Mouse (Mus musculus) urinary bladder, adult 2 months (tissue): ENCODE data around the gene Uba52. TPM values are rescaled to one million over a fixed set of nuclear protein-coding genes. Genes with fewer than 3 reads are reported as not detected.

Source experiments
- DNase-seq: peaks from one replicate; pipeline ENCODE4 v3.0.0; 2022; ENCODE audit warnings: low spot score
- polyA plus RNA-seq: library from polyadenylated mRNA; depleted of rRNA; stranded (reverse); fragments of >200 nt; gene quantifications from 2 replicates; pipeline ENCODE4 v1.2.3, GENCODE M21; 2012

The Uba52 gene
- polyA plus RNA-seq, 1 experiment, result 881 TPM

DNA sequence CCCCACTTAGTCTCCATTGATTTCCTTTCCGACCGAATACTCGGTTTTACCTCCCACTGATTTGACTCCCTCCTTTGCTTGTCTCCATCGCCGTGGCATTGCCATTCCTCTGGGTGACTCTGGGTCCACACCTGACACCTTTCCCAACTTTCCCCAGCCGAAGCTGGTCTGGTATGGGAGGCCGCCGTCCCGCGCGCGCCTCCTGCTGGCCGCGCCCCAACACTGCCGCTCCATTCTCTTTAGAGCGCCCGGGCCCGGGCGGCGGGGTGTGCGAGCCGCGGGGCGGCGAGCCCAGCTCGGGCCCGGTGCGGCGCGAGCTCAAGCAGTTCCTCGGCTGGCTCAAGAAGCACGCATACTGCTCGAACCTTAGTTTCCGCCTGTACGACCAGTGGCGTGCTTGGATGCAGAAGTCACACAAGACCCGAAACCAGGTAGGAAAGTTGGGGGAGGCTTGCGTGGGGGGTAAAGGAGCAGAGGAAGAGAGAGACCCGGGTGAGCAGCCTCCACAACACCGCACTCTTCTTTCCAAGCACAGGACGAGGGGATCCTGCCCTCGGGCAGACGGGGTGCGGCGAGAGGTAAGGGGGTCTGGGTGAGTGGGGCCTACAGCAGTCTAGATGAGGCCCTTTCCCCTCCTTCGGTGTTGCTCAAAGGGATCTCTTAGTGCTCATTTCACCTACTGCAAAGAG lies 7.4 kb downstream of the Uba52 start:
- DNase-seq, result no peak

DNA sequence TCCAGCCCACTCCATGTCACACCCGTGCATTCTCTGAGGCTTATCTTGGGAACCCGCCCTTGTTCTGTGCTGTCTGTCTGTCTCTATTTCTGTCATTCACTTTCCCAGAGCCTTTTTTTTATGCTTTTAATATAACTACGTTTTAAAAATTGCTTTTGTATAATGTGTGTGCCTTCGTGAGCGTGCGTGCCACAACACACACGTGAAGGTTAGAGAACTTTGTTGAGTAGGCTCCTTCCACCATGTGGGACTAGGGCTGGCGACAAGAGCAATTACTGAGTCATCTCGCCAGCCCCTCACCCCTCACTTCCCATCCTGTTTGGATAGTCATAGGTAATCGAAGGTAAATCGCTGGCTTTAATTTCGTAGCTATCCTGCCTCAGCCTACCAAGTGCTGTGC lies 8.1 kb downstream of the Uba52 start:
- no peak for DNase-seq

DNA sequence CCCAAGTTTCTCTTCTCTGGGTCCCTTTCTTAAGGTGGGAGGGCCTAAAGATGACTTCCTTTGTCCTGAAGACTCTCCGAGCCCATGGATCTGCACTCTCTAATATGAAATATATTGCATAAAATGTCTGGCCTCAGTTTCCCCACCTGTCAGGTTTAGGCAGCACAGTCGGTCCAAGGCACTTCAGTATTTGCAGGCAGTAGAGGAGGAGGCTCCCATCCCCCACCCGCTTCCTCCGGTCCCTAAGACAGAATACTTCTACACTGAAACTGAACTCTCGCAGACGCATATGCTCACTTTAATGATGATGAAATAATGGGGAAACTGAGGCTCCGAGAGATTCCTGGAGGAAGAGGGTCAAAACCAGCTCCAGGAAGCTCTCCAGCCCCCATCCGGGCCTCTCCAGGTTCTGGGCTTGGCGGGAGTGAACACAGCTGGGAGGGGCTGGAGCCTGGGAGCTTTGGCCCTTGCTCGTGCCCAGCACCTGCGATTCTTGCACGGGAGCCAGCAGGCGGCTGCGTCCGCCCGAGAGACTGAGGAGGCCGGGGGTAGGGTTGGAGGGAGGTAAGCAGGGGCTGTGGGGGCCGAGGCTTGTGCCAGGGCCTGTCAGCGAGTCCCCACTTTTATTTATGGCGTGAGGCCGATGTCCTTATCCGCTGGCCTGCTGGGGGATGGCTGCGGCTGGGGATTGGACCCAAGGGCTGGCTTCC lies 8.6 kb downstream of the Uba52 start:
- DNase-seq, result no peak

DNA sequence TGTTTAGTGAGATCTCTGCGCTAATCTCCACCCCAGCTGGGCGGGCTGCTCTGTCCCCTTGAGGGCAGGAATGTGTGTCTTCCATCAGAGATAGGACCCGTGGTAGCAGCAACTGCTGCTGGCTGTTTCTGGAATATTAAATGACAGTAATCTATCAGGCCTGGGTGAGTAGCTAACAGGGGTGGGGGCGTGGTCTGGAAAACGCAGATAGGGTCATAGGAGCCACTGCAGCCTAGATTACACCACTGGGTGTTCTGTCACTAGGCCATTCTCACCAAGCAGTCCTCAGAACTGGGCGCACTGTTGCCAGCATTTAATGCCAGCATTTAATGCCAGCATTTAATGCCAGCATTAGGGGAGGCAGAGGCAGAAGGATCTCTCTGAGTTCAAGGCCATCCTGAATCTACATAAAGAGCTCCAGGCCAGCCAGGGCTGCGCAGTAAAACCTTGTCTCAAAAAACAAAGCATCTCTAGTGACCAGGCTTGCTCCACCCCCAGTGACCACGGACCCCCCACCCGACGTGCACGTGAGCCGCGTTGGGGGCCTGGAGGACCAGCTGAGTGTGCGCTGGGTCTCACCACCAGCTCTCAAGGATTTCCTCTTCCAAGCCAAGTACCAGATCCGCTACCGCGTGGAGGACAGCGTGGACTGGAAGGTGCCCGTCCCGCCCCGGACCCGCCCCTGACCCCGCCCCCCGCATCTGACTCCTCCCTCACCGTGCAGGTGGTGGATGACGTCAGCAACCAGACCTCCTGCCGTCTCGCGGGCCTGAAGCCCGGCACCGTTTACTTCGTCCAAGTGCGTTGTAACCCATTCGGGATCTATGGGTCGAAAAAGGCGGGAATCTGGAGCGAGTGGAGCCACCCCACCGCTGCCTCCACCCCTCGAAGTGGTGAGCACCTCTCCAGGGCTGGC lies 10.0 kb downstream of the Uba52 start:
- no peak for DNase-seq

DNA sequence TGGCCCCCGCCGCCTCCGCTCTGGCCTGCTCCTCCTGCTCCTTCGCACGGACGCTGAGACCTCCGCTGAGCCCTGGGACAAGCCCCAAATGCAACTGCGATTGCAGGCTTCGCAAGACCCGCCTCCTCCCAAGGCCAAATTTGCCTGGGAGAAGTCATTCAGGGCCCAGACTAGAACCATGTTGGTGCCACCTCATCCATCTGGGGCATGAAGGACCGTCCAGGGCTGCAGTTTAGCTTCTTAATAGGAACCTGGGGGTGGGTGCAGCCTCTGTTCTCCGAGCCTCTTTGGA lies 14.9 kb downstream of the Uba52 start:
- DNase-seq, result no peak

DNA sequence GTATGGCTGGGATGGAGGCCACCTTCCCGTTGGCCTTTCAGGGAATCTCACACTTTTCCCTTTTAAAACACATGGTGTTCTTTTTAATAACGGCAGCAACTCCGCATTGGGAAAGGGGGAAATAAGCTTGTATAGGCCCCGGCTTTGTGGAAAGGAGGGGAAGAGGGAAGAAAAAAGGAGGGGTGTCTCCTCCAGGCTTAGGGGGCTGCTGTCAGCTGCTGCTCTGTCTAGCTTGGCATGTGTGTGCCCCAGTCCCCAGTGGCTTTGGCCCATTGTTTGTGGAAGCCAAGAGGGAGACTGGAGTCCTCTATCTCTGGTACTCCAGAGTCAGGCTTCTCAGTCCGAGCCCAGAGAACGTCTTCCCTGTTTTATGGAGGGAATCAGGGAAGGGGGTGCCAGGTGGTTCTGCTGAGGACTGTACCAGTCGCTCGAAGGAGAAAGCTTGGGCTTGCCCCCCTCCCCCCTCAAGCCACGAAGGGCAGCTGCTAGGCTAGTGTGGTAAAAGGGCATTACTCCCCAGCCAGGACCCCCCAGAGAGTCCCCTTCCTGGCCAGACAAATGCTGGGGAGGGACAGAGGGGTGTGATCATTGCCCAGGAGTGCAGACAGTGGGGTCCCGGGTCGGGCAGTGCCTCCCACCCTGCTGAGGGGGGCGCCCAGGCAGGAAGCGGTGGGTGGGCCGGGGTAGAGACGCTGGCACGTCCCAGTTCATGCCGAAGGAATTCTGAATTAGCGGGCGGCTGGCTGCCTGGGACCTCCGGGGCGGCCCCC lies 15.4 kb downstream of the Uba52 start:
- no peak for DNase-seq

DNA sequence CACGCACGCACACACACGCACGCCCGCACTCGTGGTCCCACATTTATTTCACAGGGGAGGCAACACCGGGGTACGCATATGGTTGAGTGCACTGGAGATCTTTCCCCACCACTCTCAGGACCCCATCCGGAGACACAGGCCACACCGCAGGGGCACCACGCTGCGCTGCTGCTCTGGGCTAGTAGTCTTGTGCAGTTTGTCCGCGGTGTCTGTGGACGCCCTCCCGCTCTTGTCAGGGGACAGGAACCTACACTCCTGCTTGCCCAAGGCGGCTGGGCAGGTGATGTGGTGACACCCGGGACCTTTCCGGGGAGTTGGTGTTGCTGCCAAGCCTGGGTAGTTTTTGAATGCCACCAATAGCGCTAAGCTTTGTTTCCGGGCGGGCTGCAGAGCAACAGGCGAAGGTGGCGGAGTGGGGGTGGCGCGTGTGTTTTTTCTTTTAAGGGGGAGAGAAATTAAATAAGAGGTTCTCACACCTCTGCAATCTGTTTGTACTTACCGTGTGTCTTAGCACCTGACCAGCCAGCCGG lies 16.1 kb downstream of the Uba52 start:
- no peak for DNase-seq

DNA sequence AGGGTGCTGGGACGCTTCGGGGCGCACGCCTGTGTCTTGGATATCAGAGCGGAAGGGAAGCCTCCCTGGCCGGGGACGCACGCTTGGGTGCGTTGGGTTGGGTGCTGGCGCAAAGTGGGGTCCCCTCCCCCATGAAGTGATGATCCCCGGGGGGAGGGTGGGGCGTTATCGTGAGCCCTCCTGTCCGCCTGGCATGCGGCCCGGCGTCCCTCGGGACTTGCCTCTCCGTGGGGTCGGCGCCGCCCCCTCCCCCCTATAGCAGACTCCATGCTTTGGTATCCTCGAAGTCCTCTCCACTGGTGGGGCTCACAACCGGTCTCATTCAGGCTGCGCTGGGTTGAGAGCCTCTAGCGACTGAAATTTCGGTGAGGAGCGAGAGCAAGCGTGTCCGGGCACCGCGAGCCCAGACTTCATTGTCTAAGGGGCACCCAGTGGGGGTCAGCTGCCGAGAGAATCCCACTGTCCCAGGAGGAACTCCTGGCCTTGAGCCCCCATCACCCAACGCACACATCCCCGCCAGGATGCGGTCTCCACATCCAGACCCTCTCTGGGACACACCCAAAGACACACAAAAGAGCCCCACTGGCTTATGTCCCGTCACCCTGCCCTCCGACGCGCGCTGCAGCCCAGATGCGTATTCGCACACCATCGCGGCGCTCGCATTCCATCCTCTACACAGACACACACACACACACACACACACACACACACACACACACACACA lies 16.7 kb downstream of the Uba52 start:
- no peak for DNase-seq

DNA sequence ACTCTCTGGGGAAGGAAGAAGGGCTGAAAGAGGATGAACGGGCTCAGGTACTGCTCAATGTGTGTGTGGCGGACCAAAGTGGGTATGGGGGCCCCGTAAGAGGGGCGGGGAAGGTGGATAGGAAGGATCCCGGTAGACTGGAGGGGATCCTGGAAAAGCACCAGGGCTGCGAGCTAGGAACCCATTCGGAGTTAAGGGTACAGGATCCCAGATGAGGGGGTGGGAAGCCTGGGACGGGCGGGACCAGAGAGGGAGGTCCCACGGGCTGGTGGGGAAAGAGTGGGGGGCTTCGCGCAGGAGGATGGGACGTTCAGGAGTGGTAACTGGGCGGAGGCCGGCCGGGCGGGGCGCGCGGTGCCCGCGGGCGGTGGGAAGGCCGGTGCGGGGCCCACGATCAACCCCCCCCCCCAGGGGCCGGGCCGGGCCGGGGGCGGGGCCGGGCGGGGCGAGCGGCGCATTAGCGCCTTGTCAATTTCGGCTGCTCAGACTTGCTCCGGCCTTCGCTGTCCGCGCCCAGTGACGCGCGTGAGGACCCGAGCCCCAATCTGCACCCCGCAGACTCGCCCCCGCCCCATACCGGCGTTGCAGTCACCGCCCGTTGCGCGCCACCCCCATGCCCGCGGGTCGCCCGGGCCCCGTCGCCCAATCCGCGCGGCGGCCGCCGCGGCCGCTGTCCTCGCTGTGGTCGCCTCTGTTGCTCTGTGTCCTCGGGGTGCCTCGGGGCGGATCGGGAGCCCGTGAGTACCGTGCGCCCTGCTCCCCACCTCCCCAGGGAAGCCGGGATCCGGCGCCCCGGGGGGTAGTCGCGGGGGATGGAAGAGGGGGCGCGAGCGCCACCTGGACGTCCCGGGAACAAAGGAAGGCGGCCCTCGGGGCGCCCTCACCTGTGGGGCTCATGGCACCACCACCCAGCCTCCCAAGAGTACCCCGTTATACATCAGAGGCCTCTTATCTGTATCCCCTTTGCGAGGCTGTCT lies 17.6 kb downstream of the Uba52 start, which contains the start of gene Crlf1:
Gene Crlf1 (plus strand): TSS at position 495 of the 977 bp plus-strand sequence.
- no peak for DNase-seq

DNA sequence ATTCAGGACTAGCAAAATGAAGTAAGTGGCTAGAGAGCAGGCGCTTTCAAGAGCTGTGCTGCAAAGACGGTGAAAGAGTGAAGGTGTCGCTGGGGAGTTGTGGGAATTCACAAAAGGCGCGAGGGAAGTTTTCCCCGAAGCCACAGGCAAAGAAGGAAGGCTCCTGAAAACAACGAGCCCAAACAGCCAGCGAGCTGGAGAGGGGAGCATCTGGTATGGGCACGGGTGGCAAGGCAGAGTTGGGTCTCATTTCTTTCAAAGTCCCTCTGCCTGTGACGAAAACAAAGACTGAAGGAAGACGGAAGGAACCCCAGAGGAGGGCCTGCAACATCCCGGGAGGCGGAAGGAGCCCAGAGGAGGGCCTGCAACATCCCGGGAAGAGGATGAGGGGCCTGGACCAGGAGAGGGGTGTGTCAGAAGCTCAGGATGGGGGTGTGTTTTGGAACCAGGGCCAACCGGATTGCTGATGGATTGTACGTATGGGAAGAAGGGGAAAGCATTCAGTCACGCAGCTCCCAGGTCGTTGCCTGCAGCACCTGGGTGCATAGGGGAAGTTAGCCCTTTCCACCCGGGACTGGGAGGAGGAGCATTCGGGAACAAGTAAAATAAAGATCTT lies 19.6 kb downstream of the Uba52 start:
- no peak for DNase-seq

DNA sequence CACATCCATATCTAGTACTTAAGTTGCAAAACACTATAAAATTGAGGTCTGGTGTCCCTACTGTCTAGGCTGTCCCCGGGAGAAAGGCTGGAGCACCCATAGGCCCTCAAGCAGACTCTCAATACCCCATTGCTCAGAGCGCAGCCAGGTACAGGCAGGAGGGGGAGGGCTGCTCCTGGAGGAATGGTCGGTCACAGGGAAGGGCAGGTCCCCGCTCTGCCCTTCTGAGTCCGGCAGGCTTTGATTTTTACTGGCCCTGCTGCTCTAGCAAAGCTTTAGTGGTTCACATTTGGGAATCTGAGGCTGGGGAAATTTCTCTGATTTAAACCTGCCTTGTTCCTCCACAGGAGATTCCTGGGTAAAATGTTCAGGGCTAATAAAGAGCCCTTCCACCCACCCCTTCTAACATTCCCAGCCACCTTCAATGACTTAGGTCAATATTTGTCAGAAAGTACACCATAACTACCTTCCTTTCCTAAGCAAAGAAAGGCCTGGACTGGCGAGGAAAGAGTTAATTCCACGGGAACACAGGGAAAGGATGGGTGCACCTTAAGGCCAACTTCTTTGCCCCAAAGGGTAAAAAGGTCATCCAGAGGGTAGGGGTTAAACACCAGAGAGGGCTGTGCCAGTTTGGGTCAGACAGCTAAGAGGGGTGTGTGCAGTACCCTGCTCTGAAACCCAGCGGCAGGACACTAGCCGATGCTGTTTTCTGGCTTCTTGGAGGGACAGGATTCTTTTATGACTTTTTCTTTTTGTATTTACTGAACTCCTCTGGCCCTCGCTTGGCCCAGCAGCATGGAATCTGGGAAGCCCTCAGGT lies 20.3 kb downstream of the Uba52 start:
- no peak for DNase-seq

DNA sequence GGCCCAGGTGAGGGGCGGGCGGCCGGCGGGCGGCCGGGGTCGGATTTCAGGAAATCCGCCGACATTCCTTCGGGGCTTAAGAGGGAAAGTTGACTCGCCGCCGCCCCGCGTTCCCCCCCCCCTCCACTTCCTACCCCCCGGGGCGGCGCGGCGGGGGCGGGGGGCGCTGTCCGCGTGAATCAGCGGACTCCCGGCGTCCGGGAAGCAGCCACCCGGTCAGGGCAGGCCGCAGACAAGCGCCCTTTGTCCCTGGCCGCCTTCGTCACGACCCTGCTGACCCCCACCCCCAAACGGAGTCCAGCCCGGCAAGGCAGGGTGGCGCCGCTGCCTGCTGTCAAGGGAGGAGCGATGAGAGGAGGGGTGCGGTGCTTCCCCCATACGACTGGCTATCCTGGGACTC lies 21.0 kb downstream of the Uba52 start:
- DNase-seq, result no peak

DNA sequence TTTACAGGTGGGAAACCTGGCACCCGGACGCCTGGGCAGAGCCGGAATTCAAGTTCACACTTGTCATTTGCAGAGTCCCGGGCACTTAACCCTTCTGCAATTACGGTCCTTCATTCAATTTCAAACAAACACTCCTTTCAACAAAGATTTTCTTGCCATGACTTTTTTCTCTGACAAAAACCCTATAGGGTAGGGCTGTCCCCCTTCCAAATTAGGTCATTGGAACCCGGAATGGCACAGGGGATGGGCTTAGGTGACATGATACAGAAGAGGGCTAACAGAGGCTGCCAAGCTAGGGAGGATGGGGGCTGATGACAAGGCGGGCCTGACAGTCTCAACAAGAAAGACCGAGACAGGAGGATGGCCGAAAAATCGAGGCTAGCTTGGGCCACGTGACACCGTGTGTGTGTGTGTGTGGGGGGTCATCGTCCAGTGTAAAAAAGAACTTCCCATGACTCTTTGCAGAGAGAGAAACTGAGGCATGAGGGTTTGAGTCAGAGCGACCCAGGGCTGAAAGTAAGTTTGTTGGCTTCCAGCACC lies 21.6 kb downstream of the Uba52 start:
- no peak for DNase-seq

DNA sequence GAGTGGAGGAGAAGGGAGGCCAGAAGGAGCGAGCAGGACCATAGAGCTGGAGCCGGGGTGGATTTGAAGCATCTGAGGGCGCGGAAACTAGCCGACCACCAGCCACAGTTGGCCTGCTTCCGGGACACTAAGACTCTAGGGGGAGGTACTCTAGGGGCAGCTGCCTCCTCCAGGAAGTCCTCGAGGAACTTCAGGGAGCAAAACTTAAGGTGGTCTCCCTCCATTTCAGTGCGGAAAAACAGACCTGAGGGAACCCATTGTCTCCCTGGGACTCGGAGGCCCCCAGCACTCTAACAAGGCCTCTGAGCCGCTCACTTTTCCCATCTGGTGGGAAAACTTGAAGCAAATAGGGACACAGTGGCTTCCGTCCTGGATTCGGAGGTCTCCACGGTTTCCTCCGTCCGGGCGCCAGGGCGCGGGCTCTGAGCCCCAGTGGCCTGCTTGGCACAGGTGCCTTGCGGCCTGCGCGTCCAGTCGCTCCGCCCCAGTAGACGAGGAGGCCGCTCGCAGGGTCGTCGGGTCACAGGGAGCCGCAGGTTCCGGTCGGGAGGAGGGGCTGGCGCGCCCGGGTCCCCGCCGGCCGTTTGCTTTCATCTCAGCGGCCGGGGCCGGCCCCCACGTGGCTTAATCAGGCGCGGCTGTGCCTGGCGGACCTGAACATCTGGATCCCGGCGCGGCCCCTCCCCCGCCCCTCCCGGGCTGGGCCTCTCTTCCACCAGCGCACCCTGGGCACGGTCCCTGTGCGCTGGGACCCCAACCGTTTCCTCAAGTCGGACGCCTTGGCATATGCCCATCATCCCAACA lies 22.4 kb downstream of the Uba52 start:
- DNase-seq, result no peak

DNA sequence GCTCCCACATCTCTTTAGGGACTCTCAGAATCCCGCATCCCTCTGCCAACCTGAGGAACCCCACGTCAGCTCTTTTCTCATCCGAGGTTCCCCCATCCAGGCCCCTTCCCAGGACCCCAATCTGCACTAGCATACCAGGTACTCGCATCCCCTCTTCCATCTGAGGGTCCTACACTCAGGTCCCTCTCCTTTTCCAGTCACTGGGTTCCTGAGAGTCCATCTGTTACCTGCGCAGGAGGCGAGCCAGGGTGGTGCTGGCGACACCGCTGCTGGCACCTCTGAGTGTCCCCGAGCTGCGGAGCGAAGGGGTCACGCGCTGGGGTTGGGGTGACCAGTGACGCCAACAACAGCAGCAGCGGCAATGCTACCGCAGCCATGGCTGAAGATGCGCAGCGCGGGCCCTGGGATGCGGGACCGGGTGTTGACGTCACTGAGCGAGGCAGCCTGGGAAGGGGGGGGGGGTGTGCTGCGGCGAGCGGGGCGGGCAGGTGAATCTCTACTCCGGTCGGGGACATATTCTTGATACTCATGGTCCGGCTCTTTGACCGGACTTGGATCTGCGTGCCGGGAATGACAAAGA lies 23.6 kb downstream of the Uba52 start, which contains the start of gene Tmem59l:
Gene Tmem59l (minus strand): TSS at position 418 of the 580 bp plus-strand sequence.
- no peak for DNase-seq

DNA sequence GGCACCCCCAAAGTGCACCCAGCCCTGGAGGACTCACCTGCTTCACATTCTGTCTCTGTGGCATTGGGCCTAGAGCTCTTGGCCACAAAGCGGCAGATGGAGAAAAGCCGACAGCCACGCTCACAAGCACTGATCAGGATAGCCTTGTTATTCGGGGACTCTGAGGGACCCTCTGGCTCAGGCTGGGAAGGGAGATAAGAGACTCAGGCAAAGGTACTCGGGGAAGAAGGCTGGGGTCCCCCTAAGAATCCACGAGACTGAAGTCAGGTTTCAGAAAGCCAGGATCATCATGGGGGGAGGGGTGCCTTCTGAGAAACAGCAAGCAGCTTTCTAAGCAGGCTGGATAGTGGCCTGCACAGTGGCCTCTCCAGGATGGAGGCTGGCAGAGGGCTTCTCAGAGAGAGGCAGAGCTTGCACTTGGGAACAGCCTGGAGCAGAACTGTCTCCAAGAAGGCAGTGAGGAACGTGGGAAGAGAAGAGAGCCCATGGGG lies 24.4 kb downstream of the Uba52 start:
- DNase-seq, result no peak

DNA sequence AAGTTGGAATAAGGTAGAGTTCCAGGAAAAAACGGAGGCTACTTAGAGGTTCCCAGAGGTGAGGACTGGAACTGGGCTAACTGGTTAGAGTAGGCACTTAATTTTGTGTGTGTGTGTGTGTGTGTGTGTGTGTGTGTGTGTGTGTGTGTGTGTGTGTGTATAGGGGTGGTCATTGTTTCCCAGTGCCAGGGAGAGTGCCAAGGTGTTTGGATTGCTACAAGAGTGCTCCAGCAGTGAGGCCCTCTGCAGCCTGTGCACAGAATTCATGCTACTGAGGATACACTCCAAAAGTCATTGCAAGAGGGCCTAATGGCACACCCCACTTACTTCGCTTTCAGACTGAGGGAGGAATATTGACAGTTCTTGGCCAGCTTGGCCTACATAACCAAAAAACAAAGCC lies 27.7 kb downstream of the Uba52 start:
- DNase-seq, result no peak
